Mouse (Mus musculus): ENCODE results near the gene Lpin3.

The Lpin3 gene

DNA sequence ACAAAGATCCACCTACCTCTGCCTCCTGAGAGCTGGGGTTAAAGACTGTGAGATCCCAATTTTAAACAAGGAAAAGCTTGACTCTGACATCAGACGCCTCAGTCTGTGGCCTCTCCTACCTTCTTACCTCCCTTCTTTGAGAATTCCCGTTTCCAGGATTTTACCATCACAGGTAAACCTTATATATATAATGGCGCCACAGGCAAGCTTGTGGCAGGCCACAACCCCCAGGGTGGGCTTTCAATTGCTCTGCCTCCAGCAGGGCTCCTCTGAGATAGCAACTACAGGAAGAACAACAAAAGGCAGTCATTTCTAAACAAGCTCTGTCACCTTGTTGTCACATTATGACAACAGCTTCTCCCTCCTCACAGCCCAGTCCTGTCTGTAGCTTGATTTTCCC lies 5.8 kb downstream of the Lpin3 start:
- in situ Hi-C loops (cut with MseI, MboI), result loop anchor here (5.0 to 10.0 kb wide), 3 partner anchors 171 to 289 kb away; no protein-coding TSS in a partner anchor

GRCm38 (mm10) chr2:160887284-160887683 lies 6.8 kb downstream of the Lpin3 start:
- in situ Hi-C loops (cut with MseI, MboI), result loop anchor here (5.0 to 10.0 kb wide), 3 partner anchors 172 to 290 kb away; no protein-coding TSS in a partner anchor

DNA sequence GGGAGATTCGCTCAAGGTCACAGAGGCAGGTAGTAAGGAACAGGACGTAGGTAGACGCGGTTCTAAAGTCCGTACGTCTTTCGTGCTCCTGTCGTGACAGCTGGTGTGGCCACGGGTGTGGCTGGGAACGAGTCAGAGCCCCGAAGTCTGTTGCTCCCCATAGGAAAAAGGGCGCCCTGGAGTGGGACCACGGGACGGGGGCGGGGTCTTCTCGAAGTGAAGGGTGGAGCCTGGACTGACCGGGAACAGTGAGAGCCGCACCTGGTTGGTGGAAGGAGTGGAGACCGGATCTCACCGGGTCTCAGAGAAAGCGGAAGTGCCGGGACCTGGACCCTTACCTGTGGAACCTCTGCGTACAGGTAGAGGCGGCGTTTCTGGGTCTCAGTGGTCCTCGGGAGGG lies 7.4 kb downstream of the Lpin3 start:
- in situ Hi-C loops (cut with MseI, MboI), result loop anchor here (5.0 to 10.0 kb wide), 3 partner anchors 173 to 291 kb away; no protein-coding TSS in a partner anchor

GRCm38 (mm10) chr2:160891045-160891444 lies 10.6 kb downstream of the Lpin3 start:
- in situ Hi-C loops (cut with MseI, MboI), result no loop called here

DNA sequence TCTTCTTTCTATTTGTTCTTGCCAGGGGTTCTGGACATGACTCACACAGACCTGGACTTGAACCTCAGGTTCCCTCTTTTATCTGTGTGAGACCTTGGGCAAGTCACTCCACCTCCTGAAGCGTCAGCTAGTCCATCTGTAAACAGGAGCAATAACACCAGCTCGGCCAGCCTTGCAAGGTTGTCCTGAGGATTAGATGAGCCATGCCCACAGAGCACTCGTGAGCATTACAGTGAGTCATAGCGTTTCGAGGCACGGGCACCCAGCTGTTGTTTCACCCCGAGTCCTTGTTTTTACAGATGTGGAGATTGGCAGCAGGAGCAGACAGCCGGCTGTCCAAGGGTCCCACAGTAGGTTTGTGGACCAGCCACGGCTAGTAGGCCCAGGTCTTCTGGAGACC lies 11.2 kb downstream of the Lpin3 start:
- in situ Hi-C loops (cut with MseI, MboI), result no loop called here

DNA sequence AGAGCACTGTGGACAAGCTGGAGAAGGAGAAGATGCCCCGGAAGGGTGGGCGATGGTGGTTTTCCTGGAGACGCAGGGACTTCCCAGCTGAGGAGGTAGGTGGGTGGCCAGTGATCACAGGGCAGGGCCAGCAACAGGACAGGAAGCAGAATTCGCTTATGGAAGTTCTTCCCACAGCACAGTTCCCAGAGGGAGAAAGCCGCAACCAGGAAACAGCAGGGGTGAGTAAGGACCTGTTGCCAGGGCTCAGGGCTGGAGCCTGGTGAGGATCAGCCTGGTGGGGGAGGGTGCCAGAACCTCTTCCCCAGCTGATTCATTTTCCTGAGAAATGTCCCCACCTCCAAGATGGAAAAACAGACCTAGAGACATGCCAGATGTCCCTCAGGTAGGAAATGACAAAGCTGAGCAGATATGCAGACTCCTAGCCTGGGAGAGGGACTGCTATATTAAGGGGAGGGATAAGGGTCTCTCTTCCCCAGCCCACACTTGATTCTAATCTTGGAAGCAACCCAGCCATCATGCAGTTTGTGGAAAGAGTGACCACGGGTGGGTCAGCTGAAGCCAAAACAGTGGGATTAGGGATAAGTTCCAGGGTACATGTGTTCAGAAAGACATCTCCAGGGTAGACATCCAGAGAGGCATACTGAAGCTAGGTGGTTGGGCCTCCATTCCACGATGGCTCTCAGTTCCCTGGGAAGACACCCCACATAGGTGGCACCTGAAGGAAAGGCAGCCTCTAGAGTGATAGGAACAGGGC lies 21.4 kb downstream of the Lpin3 start:
- in situ Hi-C loops (cut with MseI, MboI), result no loop called here

DNA sequence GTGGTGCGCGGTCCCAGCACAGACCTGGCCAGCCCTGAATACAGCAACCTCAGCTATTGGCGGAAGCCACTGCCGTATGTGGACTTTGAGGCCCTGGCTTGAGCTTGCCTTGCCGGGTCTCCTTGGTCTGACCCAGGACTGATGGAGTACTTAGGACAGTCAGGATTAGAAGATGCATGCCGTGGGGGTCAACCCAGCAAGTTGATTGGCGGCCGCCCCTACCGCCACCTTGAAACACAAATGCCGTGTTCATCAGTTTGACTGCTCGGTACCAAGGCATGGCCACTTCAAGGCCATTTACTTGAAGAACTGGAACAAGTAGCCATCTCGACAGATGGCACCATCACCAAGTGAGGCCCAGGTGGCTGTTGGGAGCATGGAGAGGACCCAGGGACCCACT lies 24.8 kb downstream of the Lpin3 start:
- in situ Hi-C loops (cut with MseI, MboI), result no loop called here

GRCm38 (mm10) chr2:160906101-160906500 lies 25.6 kb downstream of the Lpin3 start:
- in situ Hi-C loops (cut with MseI, MboI), result no loop called here

GRCm38 (mm10) chr2:160908607-160909006 lies 28.1 kb downstream of the Lpin3 start:
- in situ Hi-C loops (cut with MseI, MboI), result no loop called here

- in situ Hi-C loops (cut with MseI, MboI), result no loop called here
These were observed 30.2 kb downstream of the Lpin3 start for GRCm38 (mm10) chr2:160910633-160911032.

DNA sequence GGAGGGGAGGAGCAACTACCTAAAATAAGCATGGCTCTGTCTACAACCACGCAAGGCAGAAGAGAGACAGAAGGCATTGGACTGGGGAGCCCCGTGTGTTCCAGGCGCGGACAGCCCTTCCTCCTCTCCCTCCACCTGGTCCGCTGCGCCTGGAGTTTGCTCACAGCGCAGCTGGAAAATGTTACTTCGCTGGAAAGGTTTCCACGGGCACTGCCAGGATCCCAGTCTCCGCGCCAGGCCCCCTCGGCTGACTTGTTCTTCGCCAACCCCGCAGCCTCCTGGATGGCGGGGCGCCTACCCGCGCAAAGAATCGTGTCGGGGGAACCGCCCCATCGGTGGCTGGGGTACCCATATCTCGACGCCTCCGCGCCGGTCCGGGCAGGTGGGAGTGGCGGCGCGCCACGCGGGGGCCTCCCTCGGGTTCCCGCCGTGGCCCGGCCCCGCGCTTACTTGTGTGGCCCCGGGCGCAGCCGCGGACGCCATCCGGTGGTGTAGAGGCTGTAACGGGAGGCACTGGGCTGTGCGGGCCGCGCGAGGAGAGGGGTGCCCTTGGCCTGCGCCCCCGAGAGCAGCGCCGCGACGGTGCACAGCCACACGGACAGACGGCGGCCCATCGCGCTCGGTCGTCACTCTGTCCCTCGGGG lies 31.2 kb downstream of the Lpin3 start:
- in situ Hi-C loops (cut with MseI, MboI), result no loop called here

GRCm38 (mm10) chr2:160912231-160912671 lies 31.8 kb downstream of the Lpin3 start, which contains the start of gene Emilin3:
Emilin3 (minus strand) TSS chr2:160912328.
- in situ Hi-C loops (cut with MseI, MboI), result no loop called here

DNA sequence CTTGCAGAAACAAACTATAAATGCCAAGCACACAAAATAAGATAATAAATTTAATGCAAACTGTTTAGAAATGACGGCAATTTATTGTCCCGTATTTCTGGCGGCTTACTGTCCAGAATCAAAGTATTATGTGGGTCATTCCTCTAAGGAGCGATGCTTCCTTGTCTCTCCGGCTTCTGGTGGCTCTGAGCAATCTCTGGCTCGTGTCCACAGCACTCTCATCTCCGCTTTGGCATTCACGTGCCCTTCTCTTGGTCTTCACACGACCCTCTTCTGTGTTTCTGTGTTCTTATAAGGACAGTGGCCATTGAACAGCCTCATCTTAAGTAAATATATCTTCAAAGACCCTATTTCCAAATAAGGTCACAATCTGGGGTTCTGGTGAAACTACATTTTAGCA lies 34.2 kb downstream of the Lpin3 start:
- in situ Hi-C loops (cut with MseI, MboI), result no loop called here

GRCm38 (mm10) chr2:160915821-160916610 lies 35.5 kb downstream of the Lpin3 start:
- in situ Hi-C loops (cut with MseI, MboI), result no loop called here

GRCm38 (mm10) chr2:160916714-160917113 lies 36.2 kb downstream of the Lpin3 start:
- in situ Hi-C loops (cut with MseI, MboI), result no loop called here

DNA sequence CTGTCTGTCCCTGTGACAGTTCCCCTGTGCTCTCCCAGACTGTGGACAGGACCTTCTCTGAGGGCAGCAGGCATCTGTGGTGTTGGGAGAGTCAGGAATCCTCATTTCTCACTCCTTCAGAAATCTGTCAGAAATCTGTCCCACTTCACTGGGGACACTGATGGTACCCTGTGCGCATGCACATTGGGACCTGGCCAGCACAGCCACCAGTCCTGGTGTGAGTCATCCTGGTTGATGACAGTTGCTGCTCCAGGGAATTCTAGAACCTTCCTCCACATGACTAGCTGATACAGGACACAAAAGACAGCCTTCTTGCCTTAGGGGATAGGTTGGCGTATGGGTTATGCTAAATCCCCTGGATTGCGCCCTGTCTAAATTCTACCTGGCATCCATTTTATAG lies 36.8 kb downstream of the Lpin3 start:
- in situ Hi-C loops (cut with MseI, MboI), result no loop called here

- in situ Hi-C loops (cut with MseI, MboI), result no loop called here
These were observed 37.9 kb downstream of the Lpin3 start for GRCm38 (mm10) chr2:160918154-160918929.

DNA sequence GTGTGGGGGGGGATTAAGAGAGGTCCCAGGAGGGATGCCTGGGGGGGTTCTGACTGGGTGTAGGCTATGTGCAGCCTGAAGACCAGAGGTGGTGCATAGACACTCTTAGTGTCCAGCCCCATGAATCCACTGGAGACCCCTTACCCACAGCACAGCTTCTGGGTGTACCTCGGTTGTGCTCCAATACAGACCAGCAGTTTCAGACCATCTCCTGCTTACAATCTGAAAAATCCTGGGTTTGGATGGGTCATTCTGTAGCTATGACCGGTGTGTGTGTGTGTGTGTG lies 38.4 kb downstream of the Lpin3 start:
- in situ Hi-C loops (cut with MseI, MboI), result no loop called here

DNA sequence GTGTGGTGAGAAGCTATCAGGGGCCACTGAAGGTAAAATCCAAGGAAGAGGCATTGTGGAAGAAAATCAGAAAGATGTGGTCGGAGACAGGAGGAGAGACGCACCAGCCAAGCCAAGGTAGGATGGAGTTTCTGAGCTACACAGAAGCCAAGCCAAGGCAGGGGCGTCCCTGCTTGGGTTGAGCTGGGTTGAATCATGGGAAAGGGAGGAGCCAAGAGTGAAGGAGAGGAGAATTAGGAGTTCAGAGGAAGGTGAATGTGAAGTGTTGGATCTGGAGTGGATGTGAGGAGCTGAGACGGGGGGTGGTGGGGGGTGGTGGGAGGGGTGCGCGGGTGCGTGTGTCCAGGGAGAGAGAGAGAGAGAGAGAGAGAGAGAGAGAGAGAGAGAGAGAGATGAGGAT lies 40.8 kb downstream of the Lpin3 start:
- in situ Hi-C loops (cut with MseI, MboI), result no loop called here

DNA sequence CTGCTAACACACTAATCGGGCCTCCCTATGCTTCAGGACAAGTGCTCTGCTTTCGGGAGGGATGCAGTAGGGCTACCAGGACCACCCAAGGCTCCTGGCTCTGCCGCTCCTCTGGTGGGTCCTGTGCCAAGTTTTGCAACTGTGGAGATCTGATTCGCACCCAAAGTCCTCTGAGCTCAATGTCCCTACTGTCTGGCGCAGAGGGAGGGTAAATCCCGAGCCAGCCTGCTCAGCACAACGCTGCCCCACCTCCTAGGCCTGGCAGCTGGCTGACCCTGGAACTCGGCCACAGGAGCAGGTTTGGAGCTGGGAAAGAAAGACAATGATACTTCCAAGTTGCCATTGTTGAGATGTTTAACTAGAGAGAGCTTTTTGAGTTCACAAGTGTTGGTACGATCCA lies 44.7 kb downstream of the Lpin3 start:
- in situ Hi-C loops (cut with MseI, MboI), result no loop called here

GRCm38 (mm10) chr2:160931378-160931777 lies 50.9 kb downstream of the Lpin3 start:
- in situ Hi-C loops (cut with MseI, MboI), result no loop called here

DNA sequence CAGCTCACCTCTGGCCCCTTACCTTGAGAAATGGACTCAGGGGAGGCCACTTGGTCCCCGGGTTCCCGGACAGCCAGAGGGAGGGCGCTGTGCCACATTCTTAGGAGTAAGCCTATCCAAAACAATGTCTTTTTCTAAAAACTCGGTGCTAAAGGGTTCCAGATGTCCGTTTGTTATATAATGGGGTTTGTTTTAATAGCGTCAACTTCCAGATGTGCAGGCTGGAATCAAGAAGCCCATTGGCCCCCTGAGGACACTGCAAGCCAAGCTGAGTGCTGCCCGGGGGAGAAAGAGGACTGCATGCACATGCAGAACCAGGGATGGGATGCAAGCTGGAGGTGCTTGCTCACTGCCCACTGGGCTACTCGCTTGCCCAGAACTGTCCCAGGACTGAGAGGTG lies 51.9 kb downstream of the Lpin3 start:
- in situ Hi-C loops (cut with MseI, MboI), result no loop called here
